Mouse (Mus musculus): ENCODE measurements around the gene Pitx2. TPM values are rescaled to one million over a fixed set of nuclear protein-coding genes. Genes with fewer than 3 reads are reported as not detected.

Gene Pitx2
- total RNA-seq, 2 experiments from 2014 or later: 0.45 TPM; not detected in 1

DNA sequence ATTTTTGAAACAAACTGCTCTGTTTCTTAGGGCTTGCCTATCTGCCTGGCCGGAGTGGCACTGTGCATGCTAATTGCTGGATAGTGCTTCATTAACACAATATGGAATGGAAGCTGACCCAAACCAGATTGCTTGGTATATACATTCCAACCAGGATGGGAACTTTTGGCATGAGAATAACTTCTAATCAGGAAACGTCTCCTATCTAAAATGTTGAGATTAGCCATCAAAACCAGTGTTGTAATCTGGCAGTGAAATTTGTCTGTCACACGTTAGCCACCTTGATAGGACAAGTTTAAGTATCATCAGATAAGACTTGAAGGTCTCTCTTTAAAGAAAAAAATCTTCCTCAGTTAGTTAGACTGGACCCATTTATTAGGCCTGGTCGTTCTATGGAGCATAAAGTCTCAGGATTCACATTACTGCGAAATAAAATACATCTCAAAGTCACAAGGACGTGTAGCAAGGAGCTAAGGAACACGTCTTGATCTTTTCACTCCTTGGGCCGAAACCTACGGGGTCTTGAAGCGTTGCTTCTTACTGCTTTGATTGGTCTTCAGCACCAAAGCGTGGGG is 2.1 kb downstream of the Pitx2 start:
- no peak for DNase-seq (ENCODE audit: low spot score in 2 of 2)

DNA sequence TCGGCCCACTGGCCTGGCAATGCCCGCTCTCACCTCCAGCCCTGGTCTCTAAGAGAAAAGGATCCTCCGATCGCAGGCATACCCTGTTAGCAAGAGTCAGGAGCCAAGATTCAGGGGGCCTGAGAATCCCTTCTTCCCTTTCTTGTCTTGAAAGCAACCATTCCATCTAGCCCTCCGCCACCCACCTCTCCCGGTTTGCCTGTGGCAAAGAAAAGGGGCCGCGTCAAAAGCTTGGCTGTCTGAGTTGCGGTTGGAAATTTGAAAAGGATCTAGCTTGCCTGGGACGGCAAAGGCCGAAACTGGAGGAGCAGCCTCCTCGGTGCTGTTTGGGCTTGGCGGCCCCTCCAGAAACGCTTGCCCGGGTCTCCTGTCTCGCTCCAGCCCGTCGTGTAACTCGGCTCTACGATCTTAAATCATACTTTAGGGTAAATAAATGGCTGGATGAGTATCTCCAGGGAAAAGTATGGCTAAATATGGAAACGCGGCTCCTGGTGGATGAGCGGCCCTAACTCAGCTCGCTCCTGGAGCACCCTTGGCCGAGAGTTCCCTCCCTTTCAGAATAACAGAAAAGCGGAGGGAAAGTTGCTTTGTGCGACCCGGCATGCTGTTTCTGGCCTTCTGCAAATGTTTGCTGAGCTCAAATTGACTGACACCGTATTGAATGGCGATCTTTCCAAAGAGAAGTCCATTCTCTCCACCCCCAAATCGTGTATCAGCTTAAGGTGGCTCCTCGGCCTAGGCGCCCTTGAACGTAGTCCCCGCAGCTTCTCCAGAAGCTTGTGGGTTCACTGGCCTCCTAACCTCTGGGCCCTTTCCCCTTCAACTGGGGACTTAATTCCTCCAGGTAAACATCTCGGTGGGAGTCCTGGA is 3.4 kb downstream of the Pitx2 start:
- DNase-seq (ENCODE audit: low spot score in 2 of 2): no peak

DNA sequence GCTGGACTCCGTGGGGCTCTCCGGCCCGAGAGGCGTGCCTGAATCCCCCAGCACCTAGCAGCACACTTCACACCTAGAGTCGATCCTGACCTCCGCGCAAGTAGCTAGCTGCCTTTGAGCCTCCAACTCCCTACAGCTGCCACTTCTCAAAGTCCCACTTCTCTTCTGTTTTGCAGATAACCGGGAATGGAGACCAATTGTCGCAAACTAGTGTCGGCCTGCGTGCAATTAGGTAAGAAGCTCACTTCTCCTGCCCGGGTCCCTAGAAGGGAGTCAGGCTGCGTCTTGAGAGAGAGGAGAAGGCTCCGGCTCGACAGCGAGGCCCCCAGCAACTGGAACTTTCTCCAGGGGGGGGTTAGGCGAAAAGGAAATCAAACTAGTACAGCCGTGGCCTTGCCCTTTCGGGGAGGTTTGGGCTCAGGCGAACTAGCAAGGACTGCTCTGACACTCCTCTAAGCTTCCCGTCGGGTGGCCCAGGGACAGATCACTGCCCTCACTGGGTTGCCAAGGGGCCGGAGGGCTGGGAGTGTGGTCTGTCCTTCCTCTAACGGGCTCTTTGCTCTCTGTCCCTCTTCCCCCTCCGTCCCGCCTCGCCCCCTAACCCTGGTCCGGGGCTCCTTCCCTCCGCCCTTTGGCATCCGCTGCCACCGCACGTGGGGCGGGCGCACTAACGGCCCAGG is 4.2 kb downstream of the Pitx2 start:
- DNase-seq (ENCODE audit: low spot score in 2 of 2): no peak

DNA sequence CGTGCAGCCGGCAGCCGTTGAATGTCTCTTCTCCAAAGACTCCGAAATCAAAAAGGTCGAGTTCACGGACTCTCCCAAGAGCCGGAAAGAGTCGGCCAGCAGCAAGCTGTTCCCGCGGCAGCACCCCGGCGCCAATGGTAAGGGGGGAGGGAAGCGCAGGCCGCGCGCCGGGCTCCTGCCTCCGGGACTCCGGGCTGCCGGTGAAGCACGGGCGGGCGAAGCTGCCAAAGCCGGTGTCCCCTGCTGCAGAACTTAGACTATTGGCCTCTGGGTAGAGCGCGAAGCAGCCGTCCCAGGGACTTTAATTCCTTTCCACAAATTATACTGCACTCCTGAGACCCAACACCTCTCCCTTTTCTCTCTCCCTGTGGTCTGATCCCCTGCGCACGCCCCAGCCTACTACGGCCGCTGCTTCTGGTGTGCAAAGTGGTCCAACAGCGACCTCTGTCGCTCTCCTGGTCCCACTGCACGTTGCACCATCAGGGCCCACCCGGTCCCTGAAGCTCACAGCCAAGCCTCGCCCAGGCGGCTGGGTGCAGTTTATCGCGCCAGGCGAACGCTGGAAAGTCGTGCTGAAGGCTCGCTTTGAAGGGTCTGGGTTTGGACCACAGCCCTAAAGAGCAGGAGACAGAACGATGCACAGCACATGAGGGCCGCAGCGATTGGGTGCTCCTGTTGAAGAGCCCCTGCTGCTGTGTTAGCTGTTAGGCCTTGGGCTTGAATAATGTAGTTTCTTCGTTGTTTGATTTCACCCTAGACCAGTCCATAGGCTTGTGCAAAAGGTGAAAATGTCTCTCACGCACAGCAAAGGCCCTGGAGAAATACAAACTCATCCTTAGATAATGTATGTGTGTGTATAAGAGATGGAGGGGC is 5.0 kb downstream of the Pitx2 start:
- DNase-seq (ENCODE audit: low spot score in 2 of 2): peak; percentile 84 to 86

DNA sequence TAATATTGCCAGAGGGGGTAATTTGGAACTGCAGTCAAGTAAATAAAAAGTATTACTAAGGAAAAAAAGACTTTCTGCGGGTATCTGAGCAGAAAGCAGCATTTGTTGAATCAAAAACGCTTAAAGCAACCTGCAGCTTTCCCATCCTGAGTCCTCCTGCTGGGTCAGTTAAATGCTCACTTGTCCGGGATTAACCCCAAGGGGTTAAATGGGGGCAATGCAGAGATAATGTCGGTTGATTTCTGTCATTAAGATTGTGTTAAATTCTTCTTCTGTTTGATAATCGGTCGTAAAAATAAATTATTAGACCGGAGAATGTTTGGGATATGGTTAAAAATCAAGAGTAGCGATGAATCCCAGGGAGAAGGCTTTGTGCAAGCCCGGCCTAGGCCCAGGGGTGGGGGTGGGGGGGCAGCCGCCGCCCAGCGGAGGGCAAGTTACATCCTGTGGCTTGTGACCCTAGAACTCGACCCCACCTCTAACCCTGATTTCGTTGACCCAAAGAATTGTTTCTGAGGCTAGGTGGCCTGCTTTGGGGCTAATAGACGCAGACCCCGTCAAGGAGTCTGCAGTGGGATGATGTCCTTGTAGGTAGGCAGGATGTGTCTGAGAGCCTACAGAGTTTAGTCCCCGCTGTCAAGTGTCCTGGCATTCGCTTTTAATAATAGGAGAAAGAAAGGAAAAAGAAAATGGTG is 6.0 kb downstream of the Pitx2 start:
- no peak for DNase-seq (ENCODE audit: low spot score in 2 of 2)

DNA sequence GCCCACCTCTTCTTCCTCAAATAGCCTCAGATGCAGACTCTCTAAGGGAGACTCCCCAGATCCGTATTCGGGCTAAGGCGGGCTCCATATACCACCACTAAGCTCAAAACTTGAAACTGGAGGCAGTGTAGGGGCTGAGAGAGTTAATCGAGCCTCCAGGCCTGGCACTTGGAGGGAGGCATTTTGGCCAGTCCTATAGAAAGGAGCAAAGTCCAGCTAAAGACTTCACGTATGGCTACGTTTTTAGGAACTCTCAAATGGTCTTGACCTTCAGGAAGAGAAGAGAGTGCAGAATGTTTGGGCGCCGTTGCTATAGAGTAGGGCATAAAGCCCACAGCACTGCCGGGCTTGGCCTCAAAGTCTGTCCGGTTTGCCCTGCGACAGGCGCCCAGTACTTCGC is 7.1 kb downstream of the Pitx2 start:
- DNase-seq (ENCODE audit: low spot score in 2 of 2): no peak

DNA sequence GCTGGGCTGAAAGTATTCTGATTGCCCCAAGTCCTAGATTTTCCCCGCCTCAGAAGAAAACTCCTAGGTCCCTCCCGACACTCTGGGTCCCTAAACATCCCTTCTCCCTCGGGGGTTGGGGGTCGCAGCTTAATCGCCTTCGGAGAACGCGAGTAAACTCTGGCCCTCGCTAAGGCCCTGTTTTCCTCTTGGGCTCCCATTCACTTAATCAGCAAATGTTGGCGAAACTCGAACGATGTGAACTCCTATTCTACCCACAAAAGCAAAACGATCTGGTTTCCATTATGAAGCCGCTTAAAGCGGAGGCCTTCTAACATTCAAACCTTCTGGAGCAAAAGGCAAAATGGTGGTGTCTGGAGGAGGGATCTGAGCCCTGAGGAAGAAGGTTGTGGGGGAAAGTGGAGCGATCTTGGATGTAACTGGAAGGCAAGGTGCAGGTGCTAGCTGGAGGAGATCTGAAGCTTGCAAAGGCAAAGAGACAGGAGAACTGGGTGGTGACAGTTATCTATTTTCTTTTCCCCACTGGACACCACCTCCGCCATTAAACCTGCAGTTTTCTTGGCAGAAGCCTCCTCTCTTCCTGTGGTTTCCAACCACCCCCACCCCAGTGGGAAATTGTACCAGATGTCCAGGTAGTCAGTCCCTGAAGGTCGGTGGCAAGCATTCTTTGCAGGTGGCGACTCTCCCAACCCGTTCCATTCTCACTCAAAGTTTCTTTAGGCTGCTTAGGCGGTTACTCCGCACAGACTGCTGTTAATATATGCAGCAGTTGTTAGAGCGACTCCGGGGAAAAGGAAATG is 7.8 kb downstream of the Pitx2 start:
- no peak for DNase-seq (ENCODE audit: low spot score in 2 of 2)

DNA sequence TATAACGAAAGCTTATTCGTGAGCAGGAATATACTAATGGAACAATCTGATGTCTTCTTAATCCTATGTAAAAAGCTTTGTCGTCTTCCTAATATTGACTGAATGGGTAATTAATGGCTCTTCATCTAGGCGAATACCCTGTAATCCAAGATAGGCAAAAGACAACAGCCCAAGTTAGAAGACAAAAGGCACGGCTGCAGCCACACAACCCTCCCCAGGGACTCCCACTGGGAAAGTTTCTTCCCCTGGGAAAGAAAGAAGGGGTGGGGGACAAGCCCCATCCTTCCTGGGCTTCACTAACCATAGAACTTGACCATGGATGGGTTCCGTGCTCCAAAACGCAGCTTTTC is 8.3 kb downstream of the Pitx2 start:
- no peak for DNase-seq (ENCODE audit: low spot score in 2 of 2)

DNA sequence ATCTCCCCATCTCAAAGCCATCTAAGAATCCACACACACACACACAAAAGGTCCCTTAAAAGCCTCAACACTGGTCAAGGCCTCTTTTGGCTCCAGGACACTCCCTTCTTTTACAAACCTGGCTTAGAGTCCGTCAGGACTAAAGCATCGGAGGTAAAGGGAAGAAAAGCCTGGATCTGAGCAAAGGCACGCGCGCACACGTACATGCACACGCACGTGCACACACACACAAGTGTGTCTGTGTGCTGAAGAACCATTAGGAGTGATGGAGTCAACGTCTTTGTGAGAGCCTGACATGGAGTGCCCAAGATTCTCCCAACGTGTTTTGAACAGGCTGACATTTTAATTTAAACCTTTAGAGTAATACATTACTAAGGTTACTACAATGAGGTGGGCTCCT is 8.7 kb downstream of the Pitx2 start:
- no peak for DNase-seq (ENCODE audit: low spot score in 2 of 2)

DNA sequence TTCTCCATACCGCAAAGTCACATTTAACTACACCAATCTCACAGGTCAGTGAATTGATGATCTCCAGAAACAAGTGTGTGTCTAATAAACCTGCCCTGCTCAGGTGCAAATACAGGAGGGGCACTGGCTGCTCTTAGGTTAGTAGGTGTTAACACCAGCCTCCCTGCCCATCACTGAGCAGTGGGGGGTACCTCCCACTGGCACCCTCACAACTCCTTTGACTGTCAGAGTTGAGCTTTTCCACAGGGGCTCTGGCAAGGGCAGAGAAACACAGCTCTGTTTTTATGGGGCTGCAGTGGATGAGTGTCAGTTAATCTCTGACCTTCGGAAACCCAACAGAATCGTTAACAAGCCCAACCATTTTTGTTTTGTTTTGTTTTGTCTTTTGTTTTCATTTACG is 9.6 kb downstream of the Pitx2 start:
- no peak for DNase-seq (ENCODE audit: low spot score in 2 of 2)

DNA sequence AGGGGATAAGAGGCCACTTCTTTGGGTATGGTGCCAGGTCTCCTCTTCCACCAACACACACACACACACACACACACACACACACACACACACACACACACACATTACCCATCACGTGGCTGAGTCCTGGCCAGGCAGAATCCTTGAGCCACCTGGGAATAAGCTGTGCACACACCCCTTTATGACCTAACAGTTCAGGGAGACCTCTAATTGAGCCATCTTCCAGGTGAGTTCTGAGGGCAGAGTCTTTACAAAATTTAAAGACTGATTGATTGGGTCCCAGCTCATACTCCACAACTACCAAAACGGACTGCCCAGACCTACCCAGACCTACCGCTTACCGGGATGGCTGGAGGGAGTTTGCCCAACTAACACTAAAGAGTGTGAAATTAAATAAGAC is 10.1 kb downstream of the Pitx2 start:
- no peak for DNase-seq (ENCODE audit: low spot score in 2 of 2)

DNA sequence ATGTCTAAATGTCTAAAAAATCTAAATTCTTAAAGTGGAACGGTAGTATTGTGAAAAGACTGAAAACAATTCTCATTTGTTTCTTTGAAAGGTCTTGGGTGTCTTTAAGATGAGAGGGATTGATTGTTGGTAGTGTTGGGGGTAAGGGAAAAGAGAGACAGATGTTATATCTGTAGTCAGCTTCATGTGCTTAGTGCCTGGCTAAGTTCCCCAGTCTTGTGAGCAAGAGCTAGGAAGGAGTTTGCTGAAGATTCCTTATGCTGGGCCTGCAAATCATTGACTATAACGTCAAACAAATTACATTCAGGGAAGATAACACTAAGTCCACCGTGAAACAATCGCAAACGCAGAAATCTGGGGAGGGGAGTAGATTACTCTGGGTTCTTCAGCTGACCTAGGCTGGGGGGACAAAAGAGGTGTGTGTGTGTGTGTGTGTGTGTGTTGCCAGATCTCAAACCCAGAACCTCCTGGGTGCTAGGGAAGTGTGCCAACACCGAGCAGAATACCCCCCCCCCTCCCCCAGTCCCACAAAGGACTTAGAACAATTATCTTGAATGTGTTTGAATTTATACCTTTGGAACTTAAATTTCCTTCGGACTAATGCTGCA is 12.5 kb downstream of the Pitx2 start:
- DNase-seq (ENCODE audit: low spot score in 2 of 2): no peak

DNA sequence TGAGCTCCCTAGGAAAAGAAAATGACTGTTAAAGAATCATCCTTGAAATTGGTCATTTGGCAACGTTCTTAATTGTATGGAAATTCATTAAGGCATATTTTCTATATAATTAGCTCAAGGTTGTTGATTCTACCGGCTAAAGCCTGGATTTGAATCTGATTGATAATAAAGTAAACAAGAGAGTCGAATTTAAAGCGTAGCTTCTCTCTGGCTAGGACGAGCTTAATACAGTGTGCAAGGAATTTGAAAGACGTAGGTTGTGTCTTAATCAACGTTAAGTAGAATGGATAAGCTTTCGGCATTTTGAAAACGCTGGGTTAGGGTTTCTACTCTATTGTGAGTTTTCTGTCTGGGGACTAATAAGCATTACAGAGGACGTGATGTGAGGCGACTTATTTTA is 13.1 kb downstream of the Pitx2 start:
- no peak for DNase-seq (ENCODE audit: low spot score in 2 of 2)

DNA sequence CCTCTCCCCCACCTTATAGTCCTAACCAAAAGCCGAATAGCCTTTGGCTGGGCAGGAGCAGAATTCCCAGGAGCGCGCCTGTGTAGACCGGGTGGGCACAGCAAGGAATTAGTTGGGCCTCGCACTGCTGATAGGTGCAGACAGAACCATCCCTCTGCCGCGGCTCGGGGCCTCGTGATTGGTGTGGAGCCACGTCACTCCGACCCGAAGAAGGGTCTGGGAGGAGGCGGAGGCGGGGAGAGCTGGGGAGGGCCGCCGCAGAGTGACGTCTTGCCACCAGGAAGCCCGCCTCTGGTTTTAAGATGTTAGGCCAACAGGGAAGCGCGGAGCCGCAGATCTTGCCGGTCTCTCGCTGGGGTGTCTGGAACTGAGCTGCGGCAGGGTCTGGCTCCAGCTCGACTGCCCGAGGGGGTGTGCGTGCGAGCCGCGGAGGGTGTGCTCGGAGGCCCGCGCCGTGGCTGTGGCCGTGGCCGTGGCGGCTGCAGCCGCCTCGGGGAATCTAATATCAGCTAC is 14.0 kb downstream of the Pitx2 start:
- DNase-seq (ENCODE audit: low spot score in 2 of 2): no peak

DNA sequence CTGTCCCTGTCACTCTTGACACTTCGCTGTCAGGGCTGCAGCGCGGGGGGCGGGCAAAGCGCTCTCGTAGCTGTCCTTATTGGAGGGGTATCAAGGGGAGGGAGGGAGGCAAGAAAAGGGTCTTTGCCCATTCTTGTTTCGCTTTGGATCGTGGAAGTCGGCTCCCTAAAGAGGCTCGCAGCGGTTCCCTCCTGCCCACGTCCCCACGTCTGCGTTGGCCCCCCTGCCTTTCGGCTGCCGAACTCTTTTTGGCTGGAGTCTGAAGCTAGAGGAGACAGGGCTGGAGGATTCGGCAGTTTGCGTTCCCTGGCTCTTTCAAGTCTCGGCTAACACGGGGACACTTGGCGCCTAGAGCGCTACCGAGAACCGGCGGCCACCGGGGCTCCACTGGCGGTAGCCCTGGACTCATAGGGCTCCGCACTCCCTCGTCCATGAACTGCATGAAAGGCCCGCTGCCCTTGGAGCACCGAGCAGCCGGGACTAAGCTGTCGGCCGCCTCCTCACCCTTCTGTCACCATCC is 14.5 kb downstream of the Pitx2 start:
- no peak for DNase-seq (ENCODE audit: low spot score in 2 of 2)

DNA sequence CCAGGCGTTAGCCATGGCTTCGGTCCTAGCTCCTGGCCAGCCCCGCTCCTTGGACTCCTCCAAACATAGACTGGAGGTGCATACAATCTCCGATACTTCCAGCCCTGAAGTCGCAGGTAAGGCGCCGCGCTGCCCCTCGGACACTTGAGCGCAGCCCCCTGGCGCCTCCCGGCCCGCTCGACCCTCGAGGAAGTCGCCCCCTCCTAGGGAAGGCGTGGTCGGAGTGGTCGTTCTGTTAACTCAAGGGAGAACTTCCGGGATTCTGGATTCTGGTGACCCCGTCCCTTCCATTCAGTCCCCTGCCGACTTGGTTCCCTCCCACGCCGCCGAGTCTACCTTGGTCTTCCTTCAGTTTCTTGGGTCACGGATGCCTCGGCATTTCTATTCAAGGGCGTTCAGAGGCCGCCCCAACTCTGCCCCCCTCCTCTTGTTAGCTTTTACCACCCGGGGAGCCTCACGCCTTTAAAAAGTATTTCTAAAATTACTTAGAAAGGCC is 15.0 kb downstream of the Pitx2 start:
- no peak for DNase-seq (ENCODE audit: low spot score in 2 of 2)

DNA sequence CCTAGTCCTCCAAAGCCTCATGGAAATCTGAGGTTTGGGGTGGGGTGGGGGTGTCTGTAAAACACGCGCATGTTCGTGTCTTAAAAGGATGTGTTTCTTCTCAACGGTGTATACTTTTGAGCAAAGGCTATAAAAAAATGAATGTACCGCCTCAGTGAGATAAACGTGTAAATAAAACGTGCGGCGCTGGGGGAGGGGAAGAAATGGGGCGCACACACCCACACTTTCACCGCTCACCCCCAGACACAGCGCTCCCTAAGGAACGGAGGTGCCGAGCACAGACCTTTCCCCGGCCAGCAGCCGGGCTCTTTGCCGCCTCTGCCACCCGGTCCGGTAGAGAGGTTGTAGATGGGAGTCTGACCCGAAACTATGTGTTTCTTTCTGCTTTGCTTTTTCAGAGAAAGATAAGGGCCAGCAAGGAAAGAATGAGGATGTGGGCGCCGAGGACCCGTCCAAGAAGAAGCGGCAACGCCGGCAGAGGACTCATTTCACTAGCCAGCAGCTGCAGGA is 15.6 kb downstream of the Pitx2 start:
- no peak for DNase-seq (ENCODE audit: low spot score in 2 of 2)

DNA sequence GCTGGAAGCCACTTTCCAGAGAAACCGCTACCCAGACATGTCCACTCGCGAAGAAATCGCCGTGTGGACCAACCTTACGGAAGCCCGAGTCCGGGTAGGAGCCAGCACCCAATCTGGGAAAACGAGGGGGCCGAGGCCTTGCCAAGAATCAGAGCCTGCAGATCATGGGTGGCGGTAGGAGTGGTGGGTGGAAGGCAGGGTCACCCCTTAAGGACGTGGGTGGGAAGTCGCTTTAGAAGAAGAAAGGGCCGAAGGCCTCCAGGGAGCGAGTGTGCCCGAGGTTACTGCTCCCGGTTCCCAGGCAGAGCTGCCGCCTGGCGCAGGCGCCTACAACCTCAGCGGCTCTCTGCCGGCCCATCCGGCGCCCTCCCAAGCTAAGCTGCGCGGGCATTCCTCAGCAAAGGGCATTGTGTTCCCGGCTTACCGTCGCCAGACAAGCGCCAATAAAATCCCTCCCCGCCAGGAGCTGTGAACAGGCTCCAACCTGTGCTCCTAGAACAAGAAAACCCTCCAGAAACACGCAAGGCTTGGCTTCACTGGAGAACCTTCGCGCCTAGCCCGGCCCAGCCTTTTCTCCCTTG is 16.2 kb downstream of the Pitx2 start:
- no peak for DNase-seq (ENCODE audit: low spot score in 2 of 2)

All from layer of hippocampus, postnatal 14 days (tissue).